Mouse (Mus musculus): ENCODE results near the gene Olfr750.
A peak's percentile ranks its signal among the peaks of the same experiment; 100 is the strongest.

Olfr750 gene

GRCm38 (mm10) chr14:51074335-51074734, at the start of gene Olfr750:
Gene Olfr750, minus strand, starts transcription at chr14:51074435.
- no peak for DNase-seq (ENCODE audit: low spot score in 2 of 2)

DNA sequence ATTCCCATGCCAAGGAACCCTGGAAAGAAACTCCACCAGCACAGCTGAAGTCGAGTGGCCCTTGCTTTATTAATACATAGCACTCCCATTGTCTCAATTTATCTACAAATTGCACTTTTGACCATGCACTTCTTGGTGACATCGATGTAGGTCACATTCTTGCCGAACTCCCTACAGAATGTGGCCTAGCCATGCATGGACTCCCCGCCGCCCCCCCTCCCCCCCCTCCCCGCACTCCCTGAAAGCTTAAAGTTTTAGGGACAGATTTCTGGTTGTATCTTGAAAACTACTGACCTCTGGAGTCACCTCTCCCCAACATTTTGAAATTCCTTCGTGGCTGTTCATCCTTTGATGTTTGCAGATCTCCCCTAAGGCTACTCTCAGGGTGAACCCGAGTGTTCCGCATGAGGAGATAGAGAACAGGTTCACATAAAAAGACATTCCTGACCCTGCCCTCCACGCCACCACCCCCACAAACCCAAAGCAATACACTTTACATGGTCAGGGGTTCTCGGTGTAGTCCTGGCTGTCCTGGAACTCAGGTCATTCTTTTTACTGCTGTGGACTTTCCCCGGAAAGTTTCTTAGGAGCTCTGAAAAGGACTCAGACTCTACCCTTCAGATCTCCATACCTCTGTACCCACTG, 39.8 kb upstream of the Olfr750 start, which contains the start of gene Eddm3b:
Gene Eddm3b, plus strand, starts transcription at position 511 of the 645 bp plus-strand sequence.
- DNase-seq (ENCODE audit: low spot score in 2 of 2): no peak

GRCm38 (mm10) chr14:51113476-51113875, 39.2 kb upstream of the Olfr750 start:
- no peak for DNase-seq (ENCODE audit: low spot score in 2 of 2)

DNA sequence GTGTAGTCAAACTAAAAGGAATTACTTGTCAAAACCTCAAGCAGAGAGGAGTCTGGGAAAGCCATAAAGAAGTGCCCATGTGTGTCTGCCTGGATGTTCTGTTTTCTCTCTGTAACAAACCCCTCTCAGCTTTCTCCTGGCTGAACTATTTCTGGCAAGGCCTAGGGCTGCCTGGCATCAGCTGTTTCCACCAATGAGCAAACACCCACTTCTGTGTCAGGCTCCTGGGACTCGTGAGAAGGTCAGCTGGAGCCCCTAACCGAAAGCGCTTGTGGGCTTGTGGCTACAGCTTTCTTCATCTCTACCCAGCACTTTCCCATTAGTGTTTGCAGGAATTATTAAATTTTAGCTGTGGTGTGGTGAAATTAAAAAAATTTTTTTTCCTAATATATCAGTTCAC, 37.7 kb upstream of the Olfr750 start:
- DNase-seq (ENCODE audit: low spot score in 2 of 2): no peak

DNA sequence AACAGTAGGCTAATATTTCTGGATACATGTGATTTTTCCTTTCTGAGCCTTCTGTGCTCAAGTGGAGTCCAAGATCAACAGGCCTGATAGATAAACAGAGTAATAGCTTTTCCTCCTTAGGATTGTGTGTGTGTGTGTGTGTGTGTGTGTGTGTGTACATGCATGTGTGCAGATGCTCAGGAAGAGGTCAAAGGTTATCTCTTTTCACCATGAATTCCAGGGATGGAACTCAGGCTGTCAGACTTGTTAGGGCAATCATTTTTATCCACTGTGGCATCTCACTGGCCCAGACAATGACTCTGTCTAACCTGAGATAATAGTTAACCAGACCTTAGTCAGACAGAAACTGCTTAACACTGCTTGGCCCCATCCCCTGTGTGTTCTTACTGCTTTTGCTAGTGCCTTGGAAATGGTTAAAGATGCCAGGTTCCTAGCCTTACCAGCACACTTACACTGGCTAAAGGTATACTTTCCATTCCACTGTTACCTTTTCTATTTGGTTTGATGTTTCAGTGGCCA, 32.3 kb upstream of the Olfr750 start:
- no peak for DNase-seq (ENCODE audit: low spot score in 2 of 2)

GRCm38 (mm10) chr14:51104366-51104765, 30.1 kb upstream of the Olfr750 start:
- DNase-seq (ENCODE audit: low spot score in 2 of 2): no peak

- DNase-seq (ENCODE audit: low spot score in 2 of 2): peak in 1 of 2 experiments; percentile 67
These were observed 29.0 kb upstream of the Olfr750 start for GRCm38 (mm10) chr14:51103217-51103616.

DNA sequence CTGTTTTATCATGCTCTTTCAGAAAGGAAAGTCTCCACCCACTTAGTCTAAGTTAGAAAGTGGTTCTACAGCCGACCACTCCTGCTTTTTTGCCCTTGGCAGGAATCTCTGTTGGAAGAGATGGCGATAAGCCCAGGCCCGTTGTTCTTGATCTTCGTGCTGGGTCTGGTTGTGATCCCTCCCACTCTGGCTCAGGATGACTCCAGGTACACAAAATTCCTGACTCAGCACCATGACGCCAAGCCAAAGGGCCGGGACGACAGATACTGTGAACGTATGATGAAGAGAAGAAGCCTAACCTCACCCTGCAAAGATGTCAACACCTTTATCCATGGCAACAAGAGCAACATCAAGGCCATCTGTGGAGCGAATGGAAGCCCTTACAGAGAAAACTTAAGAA, 27.0 kb upstream of the Olfr750 start:
- DNase-seq (ENCODE audit: low spot score in 2 of 2): no peak

- DNase-seq (ENCODE audit: low spot score in 2 of 2): no peak
These were observed 24.7 kb upstream of the Olfr750 start for GRCm38 (mm10) chr14:51098921-51099320.

- DNase-seq (ENCODE audit: low spot score in 2 of 2): peak in 1 of 2 experiments; percentile 80
These were observed 24.1 kb upstream of the Olfr750 start for GRCm38 (mm10) chr14:51098300-51098699.

DNA sequence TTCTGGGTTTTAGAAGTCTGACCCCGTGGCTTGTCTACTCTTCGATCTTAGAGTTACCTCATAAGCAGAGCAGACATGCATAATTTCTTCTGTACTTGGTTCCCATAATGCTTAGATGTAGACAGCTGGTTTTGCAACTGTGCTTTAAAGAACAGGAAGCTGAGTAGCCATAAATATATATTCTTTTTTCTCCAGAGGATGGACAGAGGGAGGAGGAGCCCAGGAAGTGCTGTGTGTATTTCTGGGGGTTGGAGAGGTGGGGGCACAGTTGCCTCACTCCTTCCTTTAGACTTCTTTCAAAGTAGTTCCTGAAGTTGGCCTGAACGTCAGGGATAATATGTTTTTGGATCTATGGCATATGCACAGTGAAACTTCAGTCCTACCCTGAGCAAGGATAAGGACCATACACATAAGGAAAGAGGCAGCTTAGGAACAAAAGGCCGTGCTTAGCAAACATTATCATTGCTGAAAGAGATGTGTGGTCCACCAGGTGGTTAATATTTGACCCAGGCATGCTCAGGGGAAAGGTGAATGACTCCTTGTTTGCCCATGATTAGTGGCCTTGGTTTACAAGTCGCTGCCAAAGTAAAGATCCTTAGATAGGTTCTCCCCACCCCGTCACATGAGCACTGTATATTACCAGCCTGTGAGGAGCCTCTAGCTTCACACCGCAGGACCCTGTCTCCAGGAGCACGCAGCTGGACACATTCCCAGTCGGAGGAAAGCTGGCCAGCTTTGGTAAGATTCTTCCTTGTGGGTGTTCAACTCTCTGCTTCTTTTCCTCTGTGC, 21.7 kb upstream of the Olfr750 start:
- DNase-seq (ENCODE audit: low spot score in 2 of 2): no peak

GRCm38 (mm10) chr14:51094921-51095320, 20.7 kb upstream of the Olfr750 start:
- DNase-seq (ENCODE audit: low spot score in 2 of 2): no peak

DNA sequence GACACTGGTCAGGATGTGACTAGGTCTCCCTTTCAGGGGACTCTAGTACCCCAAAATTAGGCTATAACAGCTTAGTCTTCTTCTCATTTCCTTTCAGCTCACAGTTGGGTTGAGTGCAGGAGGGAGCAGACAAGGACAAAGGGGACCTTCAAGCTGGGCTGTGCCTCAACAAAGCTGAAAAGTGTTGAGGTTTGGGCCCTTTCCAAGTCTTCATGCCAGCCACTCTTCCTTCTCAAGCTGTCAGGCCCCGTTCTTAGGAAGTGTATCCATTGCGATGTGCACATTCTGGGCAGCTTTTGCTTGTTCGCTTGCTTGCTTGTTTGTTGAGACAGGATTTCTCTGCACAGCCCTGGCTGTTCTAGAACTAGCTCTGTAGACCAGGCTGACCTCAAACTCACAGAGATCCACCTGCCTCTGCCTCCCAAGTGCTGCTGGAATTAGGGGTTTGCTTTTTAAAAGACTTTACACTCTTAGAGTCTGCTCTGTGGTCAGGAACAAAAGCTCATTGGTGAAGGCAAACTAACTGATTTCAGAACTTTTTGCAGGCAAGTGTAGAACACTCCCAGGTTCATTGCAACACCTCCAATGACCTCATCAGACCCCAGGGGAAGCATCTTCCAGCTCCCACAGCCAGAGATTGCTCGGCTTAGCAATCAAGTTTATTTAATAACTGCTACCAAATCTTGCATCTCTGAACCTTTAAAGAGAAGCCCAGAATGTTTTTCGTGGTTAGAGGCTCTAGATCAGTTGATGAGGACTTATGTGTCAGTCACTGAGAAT, 20.1 kb upstream of the Olfr750 start:
- DNase-seq (ENCODE audit: low spot score in 2 of 2): no peak

DNA sequence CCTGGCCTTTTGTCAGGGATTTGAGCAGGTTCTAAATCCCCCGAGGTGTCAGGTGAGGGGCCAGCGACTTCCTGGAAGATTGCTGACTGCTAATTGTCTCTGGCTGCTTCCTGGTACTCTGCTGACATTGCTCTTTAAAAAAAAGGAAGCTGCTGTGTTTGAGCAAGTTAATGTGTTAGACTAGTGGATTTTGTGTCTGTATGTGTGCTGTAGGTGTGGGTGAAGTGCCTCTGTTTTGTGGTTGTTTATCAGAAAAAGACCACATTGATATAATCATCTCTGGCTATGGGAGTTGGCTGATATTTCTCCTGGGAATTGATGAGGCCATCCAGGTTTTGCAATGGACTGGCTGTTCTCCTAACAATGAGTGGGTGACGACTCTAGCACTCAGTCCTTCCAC, 19.3 kb upstream of the Olfr750 start:
- no peak for DNase-seq (ENCODE audit: low spot score in 2 of 2)

DNA sequence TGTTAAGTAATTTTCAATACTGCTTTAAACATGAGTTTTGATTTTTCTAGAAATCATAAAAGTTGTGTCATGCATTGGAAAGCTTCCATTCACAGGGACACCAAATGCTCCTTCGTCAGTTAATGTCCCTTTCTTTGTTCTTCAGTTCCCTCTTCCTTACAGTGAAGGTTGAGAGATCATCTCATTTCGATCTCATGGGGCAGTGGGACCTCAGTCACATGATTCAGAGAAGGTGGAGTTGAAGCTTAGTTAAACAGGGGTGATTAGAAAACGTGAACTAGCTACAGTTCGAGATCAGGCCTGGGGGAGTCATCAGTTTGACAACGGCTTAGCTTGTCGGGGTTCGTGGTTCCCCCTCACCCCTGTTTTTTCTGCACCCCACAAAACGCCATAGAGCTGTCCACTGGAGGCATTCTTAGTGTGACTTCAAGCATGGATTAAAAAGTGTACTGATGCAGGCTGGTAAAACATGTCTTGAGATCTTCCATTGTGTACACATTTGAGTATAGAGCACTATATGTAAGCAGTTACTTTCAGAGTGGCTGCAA, 17.9 kb upstream of the Olfr750 start:
- no peak for DNase-seq (ENCODE audit: low spot score in 2 of 2)

DNA sequence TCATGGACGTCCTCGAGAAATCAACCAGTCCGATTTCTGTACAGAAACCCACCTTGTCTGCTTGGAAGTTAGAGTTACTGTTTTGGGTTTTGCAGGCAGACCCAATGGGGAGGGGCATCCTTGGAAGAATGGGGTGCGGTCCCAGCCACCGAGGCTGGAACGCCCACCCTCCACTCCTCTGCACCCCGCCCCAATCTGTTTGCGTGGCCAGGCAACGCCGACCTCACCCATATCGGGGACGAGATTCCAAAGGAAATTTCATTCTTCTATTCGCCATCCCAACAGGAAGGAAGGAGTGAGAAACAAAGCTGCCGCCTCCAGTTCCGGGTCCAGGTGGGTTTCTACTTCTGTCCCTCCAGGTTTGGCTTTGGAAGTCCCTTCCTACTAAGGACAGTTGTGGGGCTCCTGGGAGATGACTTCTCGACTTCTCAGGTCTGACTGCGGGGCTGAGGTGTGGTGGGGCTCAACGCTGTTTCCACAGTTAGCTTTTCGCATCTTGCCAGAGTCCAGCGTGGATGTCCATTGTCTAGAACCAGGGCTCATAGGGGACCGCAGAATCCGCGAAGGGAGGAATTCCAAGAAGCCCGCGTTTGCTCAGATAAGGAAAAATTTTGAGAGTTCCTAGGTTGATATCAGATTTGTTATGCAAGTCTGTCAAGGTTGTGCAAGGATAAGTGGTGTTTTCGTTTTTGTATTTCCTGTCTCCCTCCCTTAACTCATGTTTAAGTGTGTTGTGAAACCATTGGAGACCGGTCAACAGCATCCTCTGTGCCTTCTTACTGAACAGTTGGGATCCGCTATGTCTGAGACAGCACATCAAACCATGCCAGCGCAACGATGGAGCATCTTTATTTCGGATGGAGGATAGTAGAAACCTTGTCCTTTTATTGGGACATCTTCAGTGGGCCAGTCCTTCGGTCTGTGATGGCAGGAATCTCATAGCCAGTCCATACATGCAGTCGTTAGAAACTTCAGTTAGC, 17.0 kb upstream of the Olfr750 start, which contains the start of the genes Rnase4 and Ang:
Gene Rnase4, plus strand, starts transcription at position 157 of the 980 bp plus-strand sequence.
Gene Ang, plus strand, starts transcription at position 230 of the 980 bp plus-strand sequence.
- peak in 1 of 2 experiments; percentile 24 for DNase-seq (ENCODE audit: low spot score in 2 of 2)

- peak; percentile 69 to 84 for DNase-seq (ENCODE audit: low spot score in 2 of 2)
These were observed 16.0 kb upstream of the Olfr750 start for GRCm38 (mm10) chr14:51090077-51090781.

DNA sequence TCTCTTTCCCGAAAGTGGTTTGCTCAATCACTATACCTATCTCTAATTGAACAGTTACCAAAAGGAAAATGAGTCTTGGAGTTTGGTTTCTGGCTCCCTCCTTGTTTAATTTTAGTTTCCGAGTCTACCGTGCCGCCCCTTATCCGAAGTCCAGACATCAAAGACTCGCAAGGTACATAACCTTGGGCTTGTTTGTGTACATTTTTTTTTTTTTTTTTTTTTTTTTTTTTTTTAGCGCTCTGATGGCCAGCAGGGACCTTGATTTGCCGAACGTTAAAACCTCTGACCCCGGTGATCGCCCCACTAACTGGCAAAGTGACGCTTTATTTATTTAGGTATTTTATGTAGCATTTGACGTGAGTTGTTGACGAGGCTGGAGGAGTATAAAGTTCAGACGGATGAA, 15.4 kb upstream of the Olfr750 start:
- DNase-seq (ENCODE audit: low spot score in 2 of 2): no peak

- peak; percentile 95 to 98 for DNase-seq (ENCODE audit: low spot score in 2 of 2)
These were observed 14.9 kb upstream of the Olfr750 start for GRCm38 (mm10) chr14:51088970-51089673.
